In genomic region chr6:56908397-56908796, GRCm38 (mm10) we compare ENCODE assay signal across 16 mouse cellular contexts. TPM values are rescaled to one million over a fixed set of nuclear protein-coding genes. Genes with fewer than 3 reads are reported as not detected.
A peak's percentile ranks its signal among the peaks of the same experiment; 100 is the strongest.
DNase-seq lines count a peak whose midpoint lies in the region; ATAC-seq lines count a peak whose summit lies in the region.
"Had no signal": no experiment of that assay in that cellular context is flagged by ENCODE, and none has a peak within 500 bp of the region (broad histone marks: within the 10 kb centered on the region; RNA-seq: fewer than 3 reads in every experiment).

No protein-coding gene starts in this region.

- no peak overlapping the region for H3K4me2 ChIP-seq in liver, embryonic 12.5 days
- no peak overlapping the region for H3K4me2 ChIP-seq in liver, embryonic 11.5 days
- H3K4me2 ChIP-seq in liver, embryonic 16.5 days (ENCODE audit: low read depth, low read length) = no peak overlapping the region
- H3K4me2 ChIP-seq: embryonic facial prominence, embryonic 13.5 days; forebrain, embryonic 13.5 days; heart, embryonic 11.5 days; heart, embryonic 15.5 days; hindbrain, embryonic 13.5 days had no signal

- no peaks in the 10 kb centered on the region for H3K27me3 ChIP-seq in liver, embryonic 12.5 days (replicated peaks)
- H3K27me3 ChIP-seq in liver, embryonic 11.5 days (replicated peaks; ENCODE audit: control insufficient read depth, insufficient read depth, low read length) = no peaks in the 10 kb centered on the region
- no peaks in the 10 kb centered on the region for H3K27me3 ChIP-seq in liver, embryonic 16.5 days (ENCODE audit: control insufficient read depth, insufficient read depth, low read depth, low read length)
- H3K27me3 ChIP-seq: embryonic facial prominence, embryonic 13.5 days; forebrain, embryonic 13.5 days; heart, embryonic 15.5 days; hindbrain, embryonic 13.5 days had no signal

- no peak overlapping the region for H3K9ac ChIP-seq in liver, embryonic 12.5 days
- H3K9ac ChIP-seq in liver, embryonic 11.5 days (ENCODE audit: low read depth, low read length) = no peak overlapping the region
- no peak overlapping the region for H3K9ac ChIP-seq in liver, embryonic 16.5 days (ENCODE audit: low read depth, low read length)
- H3K9ac ChIP-seq: embryonic facial prominence, embryonic 13.5 days; forebrain, embryonic 13.5 days; heart, embryonic 15.5 days; hindbrain, embryonic 13.5 days had no signal

- no peak overlapping the region for H3K4me3 ChIP-seq in liver, embryonic 12.5 days
- H3K4me3 ChIP-seq in liver, embryonic 11.5 days (ENCODE audit: low read depth, low read length) = no peak overlapping the region
- no peak overlapping the region for H3K4me3 ChIP-seq in liver, embryonic 16.5 days (ENCODE audit: low read depth, low read length)
- H3K4me3 ChIP-seq: embryonic facial prominence, embryonic 13.5 days; forebrain, embryonic 13.5 days; gastrocnemius, adult 2 months; heart, embryonic 15.5 days; hindbrain, embryonic 13.5 days had no signal

- peaks cover 29% of the 10 kb centered on the region for H3K36me3 ChIP-seq in liver, embryonic 12.5 days
- no peaks in the 10 kb centered on the region for H3K36me3 ChIP-seq in liver, embryonic 11.5 days (ENCODE audit: control insufficient read depth, insufficient read depth, low read length)
- peaks cover 12% of the 10 kb centered on the region for H3K36me3 ChIP-seq in liver, embryonic 16.5 days (ENCODE audit: control insufficient read depth, insufficient read depth)
- H3K36me3 ChIP-seq: embryonic facial prominence, embryonic 13.5 days; heart, embryonic 15.5 days; hindbrain, embryonic 13.5 days had no signal

- WGBS in liver, embryonic 12.5 days (ENCODE audit: insufficient replicate concordance) = 73% methylated on average over 2 of the region's 2 CpGs
- 72% methylated on average over 2 of the region's 2 CpGs for WGBS in liver, embryonic 11.5 days
- WGBS in liver, embryonic 16.5 days (ENCODE audit: insufficient replicate concordance) = 57% methylated on average over 2 of the region's 2 CpGs

- H3K4me1 ChIP-seq in liver, embryonic 12.5 days = peaks cover 98% of the 10 kb centered on the region
- H3K4me1 ChIP-seq in liver, embryonic 11.5 days (replicated peaks; ENCODE audit: control insufficient read depth, insufficient read depth, low read length) = peaks cover 71% of the 10 kb centered on the region
- peaks cover 85% of the 10 kb centered on the region for H3K4me1 ChIP-seq in liver, embryonic 16.5 days (ENCODE audit: control insufficient read depth, low read depth, low read length)

- no peaks in the 10 kb centered on the region for H3K9me3 ChIP-seq in liver, embryonic 12.5 days (replicated peaks)
- no peaks in the 10 kb centered on the region for H3K9me3 ChIP-seq in liver, embryonic 11.5 days (ENCODE audit: control insufficient read depth, low read length)
- H3K9me3 ChIP-seq in liver, embryonic 16.5 days (replicated peaks; ENCODE audit: control insufficient read depth, low read length) = no peaks in the 10 kb centered on the region
- H3K9me3 ChIP-seq: embryonic facial prominence, embryonic 13.5 days; forebrain, embryonic 13.5 days; heart, embryonic 15.5 days; hindbrain, embryonic 13.5 days had no signal

- no peak for DNase-seq in liver, embryonic 11.5 days (ENCODE audit: low spot score)
- no peak for DNase-seq in c-Kit-positive CD71-positive TER-119-positive erythroid progenitor cells, embryonic 14.5 days (ENCODE audit: low spot score)
- no peak for DNase-seq in thymus, postnatal 4 days
- DNase-seq: cerebellum, adult 11-12 months; cerebellum, adult 9-10 months had no signal

- ATAC-seq in liver, embryonic 12.5 days = no peak
- ATAC-seq in liver, embryonic 11.5 days (replicated peaks; ENCODE audit: low FRiP score) = no peak
- peak; percentile 24 for ATAC-seq in common myeloid progenitor, adult 5-6 weeks (replicated peaks; ENCODE audit: low read depth, poor library complexity, severe bottlenecking)
- ATAC-seq in liver, embryonic 16.5 days (ENCODE audit: low read depth) = no peak
- ATAC-seq in megakaryocyte progenitor cell, adult 5-6 weeks (replicated peaks; ENCODE audit: poor library complexity) = peak; percentile 49

- H3K27ac ChIP-seq in liver, embryonic 12.5 days = peak overlapping the region; percentile 54; the same call in 1 of the 2 replicates
- H3K27ac ChIP-seq in liver, embryonic 11.5 days (ENCODE audit: low read depth, low read length) = no peak overlapping the region
- peak overlapping the region; percentile 52 for H3K27ac ChIP-seq in liver, embryonic 16.5 days (ENCODE audit: low read length)
- H3K27ac ChIP-seq: embryonic facial prominence, embryonic 13.5 days; forebrain, embryonic 13.5 days; heart, embryonic 15.5 days; hindbrain, embryonic 13.5 days; hindbrain, postnatal 0 days had no signal

RNA-seq across cellular contexts. Expression of gene Nt5c3, which starts 15.3 kb away (rescaled TPM):
- 216 and 218 TPM in 2 replicates for polyA plus RNA-seq in liver, embryonic 12.5 days (2016; fragmentation: Nextera tagmentation; extraction: Ambion mirVana)
- 164 and 171 TPM in 2 replicates for polyA plus RNA-seq in liver, embryonic 11.5 days (2014; fragmentation: Nextera tagmentation; extraction: Ambion mirVana)
- 91.8 and 99.7 TPM in 2 replicates for total RNA-seq in common myeloid progenitor, adult 5-6 weeks (2017)
- polyA plus RNA-seq in liver, embryonic 16.5 days (2015; fragmentation: Nextera tagmentation; extraction: Ambion mirVana) = 240 and 242 TPM in 2 replicates
- 87.8 and 89.5 TPM in 2 replicates for total RNA-seq in megakaryocyte progenitor cell, adult 5-6 weeks (2015)
- total RNA-seq in megakaryocyte progenitor cell, adult 5-6 weeks (2017) = 51.0 and 57.2 TPM in 2 replicates

RNA-seq across cellular contexts. Expression of gene Vmn1r4, which starts 15.4 kb away (rescaled TPM):
- 0.13 and 0.29 TPM in 2 replicates for polyA plus RNA-seq in liver, embryonic 12.5 days (2016; fragmentation: Nextera tagmentation; extraction: Ambion mirVana)
- 0.18 and 0.57 TPM in 2 replicates for polyA plus RNA-seq in liver, embryonic 11.5 days (2014; fragmentation: Nextera tagmentation; extraction: Ambion mirVana)
- total RNA-seq in common myeloid progenitor, adult 5-6 weeks (2017) = 1.4 and 1.7 TPM in 2 replicates
- 0.15 and 0.18 TPM in 2 replicates for polyA plus RNA-seq in liver, embryonic 16.5 days (2015; fragmentation: Nextera tagmentation; extraction: Ambion mirVana)
- 0.29 and 0.37 TPM in 2 replicates for total RNA-seq in megakaryocyte progenitor cell, adult 5-6 weeks (2015)
- total RNA-seq in megakaryocyte progenitor cell, adult 5-6 weeks (2017) = 0.54 and 0.58 TPM in 2 replicates
- total RNA-seq: gastrocnemius, adult 2 months had no signal

Comparison
In these comparisons a context has a peak if more than half of its experiments do, and no peak if none do; other contexts are left out.
1. ATAC-seq: peak in common myeloid progenitor, adult 5-6 weeks (single experiment) and megakaryocyte progenitor cell, adult 5-6 weeks (single experiment); none in liver, embryonic 12.5 days (single experiment), liver, embryonic 11.5 days (single experiment) and liver, embryonic 16.5 days (single experiment).